Mouse (Mus musculus): ENCODE data around the gene Gm4565.
"Not testable (repeated sequence)": the region's sequence is repeated elsewhere in the genome, so short reads cannot be mapped to it uniquely, and the experiment has no call there.

Gene Gm4565

GRCm38 (mm10) chr7:22588027-22588426 is at the start of gene Gm4565:
Gm4565 (minus strand) TSS chr7:22588127.
- not testable (repeated sequence) for DNase-seq

GRCm38 (mm10) chr7:22565243-22565642 is 22.7 kb downstream of the Gm4565 start, which contains the start of gene Gm4201:
Gm4201 (minus strand) TSS chr7:22565343.
- DNase-seq = not testable (repeated sequence)

- not testable (repeated sequence) for DNase-seq
Measured at GRCm38 (mm10) chr7:22534787-22535186, 53.1 kb downstream of the Gm4565 start, which contains the start of gene Gm8677. Gm8677 (minus strand) TSS chr7:22534887.
